Mouse (Mus musculus): ENCODE data around the gene Mettl9. TPM values are rescaled to one million over a fixed set of nuclear protein-coding genes. Genes with fewer than 3 reads are reported as not detected.

Mettl9 gene
- polyA plus RNA-seq, 1 experiment from 2014 or later: 50.9 TPM

DNA sequence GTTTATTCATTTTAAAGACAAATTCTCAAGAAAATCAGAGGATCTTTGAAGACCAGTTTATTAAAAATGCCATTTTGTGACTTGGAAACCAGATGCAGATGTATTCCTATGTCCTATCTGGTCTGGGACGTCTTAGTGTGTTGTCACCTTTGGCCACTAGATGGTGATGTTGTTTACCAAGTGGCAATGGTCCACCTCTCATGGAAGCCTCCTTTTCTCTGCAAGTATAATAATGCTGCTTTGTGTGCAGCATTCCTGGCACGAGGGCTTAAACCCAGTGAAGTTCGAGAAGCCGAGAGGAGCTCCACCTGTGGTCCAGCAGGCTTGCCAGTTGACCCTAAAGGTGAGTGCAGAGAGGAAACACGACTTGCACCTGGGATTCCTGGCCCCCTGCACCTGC is 43.6 kb downstream of the Mettl9 start:
- ATAC-seq (ENCODE audit: low read depth) (no peak), DNase-seq (peak; percentile 18)
- Histone ChIP-seq H3K9ac (no peak overlapping the region), H3K4me1 (replicated peaks) (0 out of 2 replicates have a peak, but pooled peaks cover 3% of the 10 kb centered on the region), H3K27ac (no peak overlapping the region), H3K4me3 (replicated peaks) (no peak overlapping the region), H3K36me3 (peaks cover 27% of the 10 kb centered on the region), H3K4me2 (no peak overlapping the region), H3K9me3 (replicated peaks) (no peaks in the 10 kb centered on the region), H3K27me3 (no peaks in the 10 kb centered on the region)
- 53% methylated on average over 5 of the region's 5 CpGs for WGBS (ENCODE audit: insufficient replicate concordance)

DNA sequence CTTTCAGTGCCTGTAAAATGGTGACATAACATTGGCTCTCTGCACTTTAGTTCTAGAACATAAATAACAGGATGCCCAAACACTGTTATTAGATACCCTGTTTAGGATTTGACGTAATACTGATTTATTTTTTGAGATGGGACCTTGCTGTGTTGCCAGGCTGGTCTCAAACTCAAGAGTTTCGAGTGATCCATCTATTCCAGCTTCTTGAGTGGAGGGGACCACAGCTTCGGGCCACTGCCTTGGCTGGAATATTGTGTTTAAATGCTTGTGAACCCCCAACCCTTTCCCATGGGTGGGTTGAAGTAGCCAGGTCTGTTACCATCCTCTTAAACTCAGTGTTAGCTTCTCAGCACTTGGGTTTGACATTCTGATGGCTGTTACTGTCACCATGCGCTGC is 47.1 kb downstream of the Mettl9 start, which contains the start of gene Otoa:
Otoa (plus strand) TSS at position 301 of the 400 bp plus-strand sequence.
- DNase-seq (no peak), ATAC-seq (ENCODE audit: low read depth) (no peak)
- 71% methylated on average over 4 of the region's 4 CpGs for WGBS (ENCODE audit: insufficient replicate concordance)
- no peak within 1 kb of the TSS for H3K4me3 ChIP-seq (replicated peaks)
- H3K9me3 ChIP-seq (replicated peaks): no peaks in the 10 kb centered on the region
- no peak within 1 kb of the TSS for H3K27ac ChIP-seq
- peaks cover 15% of the 10 kb centered on the region for H3K36me3 ChIP-seq
- no peak within 1 kb of the TSS for H3K4me2 ChIP-seq
- H3K4me1 ChIP-seq (replicated peaks): no peaks in the 10 kb centered on the region
- H3K9ac ChIP-seq: no peak within 1 kb of the TSS
- H3K27me3 ChIP-seq: no peaks in the 10 kb centered on the region

DNA sequence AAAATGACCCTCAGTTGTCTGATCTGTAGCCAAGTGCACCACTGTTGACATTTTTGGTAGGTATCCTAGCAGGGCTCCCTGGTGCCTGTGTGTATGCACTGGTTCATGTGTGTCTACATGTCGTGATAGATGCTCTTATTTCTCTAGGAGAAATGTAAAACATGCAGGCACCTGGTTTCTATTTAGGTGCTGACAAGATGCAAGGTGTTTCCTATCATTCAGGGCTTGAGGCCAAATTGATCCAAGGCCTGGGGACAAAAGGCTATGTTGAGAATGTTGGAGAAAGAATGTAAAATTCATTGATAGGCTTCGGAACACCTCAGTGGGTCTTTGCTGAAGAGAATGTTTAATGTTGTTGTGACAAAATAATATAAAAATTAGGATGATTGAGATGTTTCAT is 47.6 kb downstream of the Mettl9 start:
- 63% methylated on average over 2 of the region's 2 CpGs for WGBS (ENCODE audit: insufficient replicate concordance)
- Histone ChIP-seq H3K9me3 (replicated peaks) (no peaks in the 10 kb centered on the region), H3K4me3 (replicated peaks) (no peak overlapping the region), H3K36me3 (peaks cover 14% of the 10 kb centered on the region), H3K27ac (no peak overlapping the region), H3K4me2 (no peak overlapping the region), H3K4me1 (replicated peaks) (no peaks in the 10 kb centered on the region), H3K27me3 (no peaks in the 10 kb centered on the region), H3K9ac (no peak overlapping the region)
- DNase-seq (no peak), ATAC-seq (ENCODE audit: low read depth) (no peak)

DNA sequence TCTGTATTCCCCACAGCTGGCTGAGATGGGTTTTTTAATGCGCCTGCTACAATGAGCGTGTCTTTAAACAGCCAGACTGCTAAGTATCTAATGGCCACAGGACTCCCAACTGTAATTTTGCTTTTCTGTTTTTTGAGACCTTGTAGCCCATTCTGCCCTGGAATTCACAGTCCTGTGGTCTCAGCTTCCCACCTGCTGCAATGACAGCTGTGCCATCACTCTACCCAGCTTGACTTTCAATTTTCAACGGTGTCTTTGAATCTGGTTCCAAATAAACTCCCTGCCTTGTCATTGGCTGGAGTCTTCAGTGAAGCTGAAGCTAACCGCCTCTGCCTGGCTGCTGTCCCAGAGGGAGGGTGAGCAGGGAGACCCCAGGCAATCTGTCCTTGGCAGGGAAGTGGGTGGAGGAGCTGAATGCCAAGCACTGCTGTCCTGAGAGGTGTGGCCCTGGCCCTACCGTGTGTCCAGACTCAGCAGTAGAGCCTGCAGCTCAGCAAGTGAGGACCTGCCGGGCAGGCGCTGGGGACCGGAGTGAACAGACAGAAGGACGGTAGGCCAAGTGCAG is 48.8 kb downstream of the Mettl9 start:
- no peak for ATAC-seq (ENCODE audit: low read depth)
- H3K4me1 ChIP-seq (replicated peaks): no peaks in the 10 kb centered on the region
- H3K4me2 ChIP-seq: no peak overlapping the region
- H3K27me3 ChIP-seq: no peaks in the 10 kb centered on the region
- no peak overlapping the region for H3K4me3 ChIP-seq (replicated peaks)
- no peak overlapping the region for H3K27ac ChIP-seq
- H3K9ac ChIP-seq: no peak overlapping the region
- peaks cover 5% of the 10 kb centered on the region for H3K36me3 ChIP-seq
- H3K9me3 ChIP-seq (replicated peaks): no peaks in the 10 kb centered on the region
- DNase-seq: no peak
- WGBS (ENCODE audit: insufficient replicate concordance): 79% methylated on average over 9 of the region's 9 CpGs

DNA sequence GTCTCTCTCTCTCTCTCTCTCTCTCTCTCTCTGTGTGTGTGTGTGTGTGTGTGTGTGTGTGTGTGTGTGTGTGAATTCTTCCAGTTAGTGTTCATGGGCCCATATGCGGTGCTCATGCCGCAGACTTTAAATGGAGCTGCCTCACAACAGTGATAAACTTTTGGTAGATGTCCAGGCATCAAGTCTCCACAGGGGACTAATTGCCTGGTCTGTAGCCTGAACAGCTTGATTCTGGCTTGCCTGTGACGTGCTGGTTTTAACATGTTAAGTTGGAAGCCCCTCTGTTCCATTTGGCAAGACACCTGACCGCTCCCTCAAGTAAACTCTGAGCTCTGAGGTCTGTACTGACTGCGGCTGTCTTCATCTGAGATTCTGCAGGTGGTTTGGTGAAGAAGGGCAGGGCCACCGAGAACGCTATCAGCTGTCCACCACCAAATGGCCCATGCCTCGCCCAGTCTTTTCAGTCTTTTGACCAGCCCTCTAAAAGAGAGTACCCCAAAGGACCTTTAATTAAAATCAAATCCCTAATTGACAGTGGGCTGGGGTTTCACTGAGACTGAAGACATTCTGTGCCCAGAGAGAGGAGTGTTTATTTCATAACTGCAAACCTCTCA is 50.7 kb downstream of the Mettl9 start:
- Histone ChIP-seq H3K36me3 (no peaks in the 10 kb centered on the region), H3K4me1 (replicated peaks) (no peaks in the 10 kb centered on the region), H3K9ac (no peak overlapping the region), H3K27ac (no peak overlapping the region), H3K4me3 (replicated peaks) (no peak overlapping the region), H3K4me2 (no peak overlapping the region), H3K9me3 (replicated peaks) (no peaks in the 10 kb centered on the region), H3K27me3 (no peaks in the 10 kb centered on the region)
- no peak for ATAC-seq (ENCODE audit: low read depth)
- DNase-seq: no peak
- WGBS (ENCODE audit: insufficient replicate concordance): 62% methylated on average over 8 of the region's 8 CpGs

DNA sequence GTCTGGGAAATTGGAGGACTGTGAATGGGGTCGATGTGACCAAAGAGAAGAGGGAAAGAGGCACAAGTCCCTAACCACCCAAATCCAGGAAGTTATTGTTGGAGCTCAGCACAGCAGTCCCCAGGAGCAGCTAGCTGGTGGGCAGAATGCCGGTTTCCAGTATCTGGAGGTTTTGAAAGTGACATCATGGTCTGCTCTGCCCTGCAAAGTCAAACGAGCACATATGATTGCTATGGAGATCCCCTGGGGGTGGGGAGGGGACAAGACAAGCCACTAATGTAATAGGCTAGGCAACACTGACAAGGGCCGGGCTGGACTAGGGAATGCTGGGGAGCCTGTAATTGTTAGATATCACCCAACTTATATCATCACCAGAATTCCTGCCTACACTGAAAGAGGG is 51.3 kb downstream of the Mettl9 start:
- DNase-seq: no peak
- H3K27me3 ChIP-seq: no peaks in the 10 kb centered on the region
- no peaks in the 10 kb centered on the region for H3K9me3 ChIP-seq (replicated peaks)
- WGBS (ENCODE audit: insufficient replicate concordance): 28% methylated on average over 4 of the region's 4 CpGs
- H3K36me3 ChIP-seq: no peaks in the 10 kb centered on the region
- H3K9ac ChIP-seq: no peak overlapping the region
- H3K4me1 ChIP-seq (replicated peaks): no peaks in the 10 kb centered on the region
- ATAC-seq (ENCODE audit: low read depth): no peak
- no peak overlapping the region for H3K4me3 ChIP-seq (replicated peaks)
- no peak overlapping the region for H3K27ac ChIP-seq
- H3K4me2 ChIP-seq: no peak overlapping the region

DNA sequence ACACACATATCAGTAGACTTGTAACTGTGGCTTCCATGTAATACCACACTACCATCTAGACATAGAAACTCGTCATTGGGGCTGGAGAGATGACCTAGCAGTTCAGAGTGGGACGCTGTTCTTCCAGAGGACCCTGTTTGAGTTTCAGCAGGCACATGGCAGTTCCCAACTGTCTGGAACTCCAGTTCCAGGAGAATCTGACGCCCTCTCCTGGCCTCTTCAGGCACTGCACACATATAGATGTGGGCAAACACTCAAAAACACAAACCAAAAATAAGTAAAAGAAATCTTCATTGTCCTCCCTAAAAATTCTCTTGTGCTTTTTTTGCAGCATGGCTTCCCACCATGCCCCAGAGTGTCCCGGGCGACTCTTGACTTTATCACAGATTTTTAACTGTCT is 54.5 kb downstream of the Mettl9 start:
- Histone ChIP-seq H3K4me2 (no peak overlapping the region), H3K27ac (no peak overlapping the region), H3K9ac (no peak overlapping the region), H3K4me3 (replicated peaks) (no peak overlapping the region), H3K4me1 (replicated peaks) (no peaks in the 10 kb centered on the region), H3K27me3 (no peaks in the 10 kb centered on the region), H3K36me3 (no peaks in the 10 kb centered on the region), H3K9me3 (replicated peaks) (no peaks in the 10 kb centered on the region)
- no peak for DNase-seq
- no peak for ATAC-seq (ENCODE audit: low read depth)
- 53% methylated on average over 5 of the region's 5 CpGs for WGBS (ENCODE audit: insufficient replicate concordance)

DNA sequence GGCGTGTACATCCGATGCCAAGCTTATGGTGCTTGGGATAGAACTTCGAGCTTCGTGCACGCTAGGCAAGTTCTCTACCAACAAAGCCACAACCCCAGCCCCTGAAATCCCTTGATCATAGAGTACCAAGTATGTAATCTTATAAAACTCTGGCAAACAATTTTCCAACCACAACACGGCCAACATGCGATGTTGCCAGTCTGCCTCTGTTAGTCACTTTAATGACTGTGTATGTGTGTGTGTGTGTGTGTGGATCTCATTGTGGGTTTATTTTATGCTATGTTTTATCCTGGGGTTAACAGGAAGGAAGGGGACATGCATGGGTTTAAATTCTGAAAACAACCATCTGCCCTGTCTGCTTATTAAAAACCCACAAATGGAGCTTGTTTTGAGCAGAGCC is 56.5 kb downstream of the Mettl9 start:
- H3K36me3 ChIP-seq: no peaks in the 10 kb centered on the region

DNA sequence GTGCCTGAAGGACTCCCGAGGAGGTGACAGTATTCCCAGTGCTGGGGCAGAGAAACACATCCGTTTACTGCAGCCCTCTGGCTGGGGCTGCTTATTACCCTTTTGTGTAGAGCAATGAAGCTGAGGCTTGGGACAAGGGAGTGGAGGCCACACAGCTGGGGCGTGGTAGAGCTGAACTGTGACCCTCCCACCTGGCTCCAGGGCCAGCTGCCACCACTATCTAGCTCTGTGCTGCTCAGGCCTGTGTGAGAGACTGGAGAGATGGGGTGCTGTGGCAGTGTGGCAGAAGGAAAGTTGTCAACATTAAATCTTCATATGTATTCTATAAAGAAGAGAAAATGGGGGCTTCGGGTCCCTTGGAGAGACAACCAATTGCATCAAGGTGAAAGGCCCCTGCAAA is 58.8 kb downstream of the Mettl9 start:
- Histone ChIP-seq H3K4me2 (no peak overlapping the region), H3K4me1 (replicated peaks) (no peaks in the 10 kb centered on the region), H3K36me3 (no peaks in the 10 kb centered on the region), H3K27me3 (no peaks in the 10 kb centered on the region), H3K9me3 (replicated peaks) (no peaks in the 10 kb centered on the region), H3K4me3 (replicated peaks) (no peak overlapping the region), H3K27ac (no peak overlapping the region), H3K9ac (no peak overlapping the region)
- 58% methylated on average over 4 of the region's 4 CpGs for WGBS (ENCODE audit: insufficient replicate concordance)
- ATAC-seq (ENCODE audit: low read depth) (no peak), DNase-seq (no peak)

More for the DNA sequence above, 56.5 kb downstream of the Mettl9 start:
- H3K4me3 ChIP-seq (replicated peaks): no peak overlapping the region
- H3K4me2 ChIP-seq: no peak overlapping the region
- H3K9ac ChIP-seq: no peak overlapping the region
- ATAC-seq (ENCODE audit: low read depth): no peak
- no peak overlapping the region for H3K27ac ChIP-seq
- no peak for DNase-seq
- 71% methylated on average over 7 of the region's 7 CpGs for WGBS (ENCODE audit: insufficient replicate concordance)
- H3K27me3 ChIP-seq: no peaks in the 10 kb centered on the region
- no peaks in the 10 kb centered on the region for H3K4me1 ChIP-seq (replicated peaks)
- H3K9me3 ChIP-seq (replicated peaks): no peaks in the 10 kb centered on the region

DNA sequence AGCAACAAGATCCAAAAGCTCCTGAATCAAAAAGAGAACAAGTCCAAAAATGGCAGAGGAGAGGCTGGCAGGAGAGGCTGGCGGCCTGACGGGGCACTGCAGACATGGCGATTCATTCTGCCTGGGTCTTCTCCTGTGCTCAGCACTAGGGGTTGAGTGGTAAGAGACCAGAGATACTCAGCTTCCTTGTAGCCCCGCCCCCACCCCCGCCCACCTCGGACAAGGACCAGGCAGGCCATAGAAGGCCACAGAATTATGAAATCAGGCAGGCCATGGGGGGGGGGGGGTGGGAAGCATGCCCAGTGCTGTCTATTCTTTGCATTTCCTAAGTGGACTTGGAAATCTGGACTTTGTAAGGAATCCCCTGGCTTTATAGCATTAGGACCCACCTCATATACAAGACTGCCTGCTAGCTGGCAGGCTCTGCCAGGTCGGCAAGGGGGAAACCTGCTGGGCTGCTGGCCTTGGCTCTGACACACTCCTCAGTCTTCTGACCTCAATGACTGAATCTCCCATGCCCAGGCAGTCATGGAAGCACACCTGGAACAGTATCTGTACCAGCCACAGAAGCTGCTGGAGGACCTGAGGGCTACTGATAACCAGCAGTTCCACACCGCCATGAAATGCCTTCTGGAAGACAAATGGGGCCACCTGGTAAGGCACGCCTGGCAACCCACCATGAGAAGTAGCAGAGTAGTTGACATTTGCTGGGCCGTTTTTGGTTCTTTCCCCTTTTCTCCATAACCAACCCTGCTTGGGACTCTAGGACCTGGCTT is 64.6 kb downstream of the Mettl9 start:
- DNase-seq: no peak
- no peaks in the 10 kb centered on the region for H3K9me3 ChIP-seq (replicated peaks)
- H3K27ac ChIP-seq: no peak overlapping the region
- H3K4me2 ChIP-seq: no peak overlapping the region
- no peak overlapping the region for H3K4me3 ChIP-seq (replicated peaks)
- WGBS (ENCODE audit: insufficient replicate concordance): 44% methylated on average over 10 of the region's 10 CpGs
- peak; percentile 72 for ATAC-seq (ENCODE audit: low read depth)
- H3K36me3 ChIP-seq: no peaks in the 10 kb centered on the region
- H3K27me3 ChIP-seq: no peaks in the 10 kb centered on the region
- peaks cover 11% of the 10 kb centered on the region for H3K4me1 ChIP-seq (replicated peaks)
- no peak overlapping the region for H3K9ac ChIP-seq

DNA sequence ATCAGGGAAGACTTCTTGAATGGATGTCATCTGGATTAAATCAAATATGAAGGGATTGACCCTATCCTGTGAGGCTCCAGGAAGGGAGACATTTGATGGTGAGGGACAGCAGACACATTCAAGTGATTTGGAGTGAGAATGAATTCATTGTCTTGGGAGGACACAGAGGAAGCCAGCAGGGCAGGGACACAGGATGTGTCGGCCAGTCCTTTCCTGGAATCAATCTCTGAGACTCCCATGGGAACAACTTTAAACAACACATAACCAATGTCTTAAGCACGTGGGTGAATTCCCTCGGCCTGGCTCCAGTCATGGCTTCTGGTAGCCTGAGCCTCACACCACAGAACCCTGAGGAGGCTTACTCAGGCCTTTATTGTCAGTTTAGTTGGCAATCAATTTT is 73.6 kb downstream of the Mettl9 start:
- no peak overlapping the region for H3K27ac ChIP-seq
- H3K9me3 ChIP-seq (replicated peaks): no peaks in the 10 kb centered on the region
- peaks cover 13% of the 10 kb centered on the region for H3K4me1 ChIP-seq (replicated peaks)
- H3K4me3 ChIP-seq (replicated peaks): no peak overlapping the region
- ATAC-seq (ENCODE audit: low read depth): no peak
- WGBS (ENCODE audit: insufficient replicate concordance): 57% methylated on average over 3 of the region's 3 CpGs
- no peaks in the 10 kb centered on the region for H3K27me3 ChIP-seq
- no peak overlapping the region for H3K4me2 ChIP-seq
- no peak overlapping the region for H3K9ac ChIP-seq
- H3K36me3 ChIP-seq: no peaks in the 10 kb centered on the region
- DNase-seq: no peak

Measured in liver, embryonic 13.5 days (tissue).